In genomic region chr11:36566146-36566545, GRCm38 (mm10) we compare ENCODE assay signal across 12 mouse cellular contexts.
DNase-seq lines count a peak whose midpoint lies in the region; ATAC-seq lines count a peak whose summit lies in the region.
"Had no signal": no experiment of that assay in that cellular context is flagged by ENCODE, and none has a peak within 500 bp of the region (broad histone marks: within the 10 kb centered on the region; RNA-seq: fewer than 3 reads in every experiment).

No protein-coding gene starts in this region.

- no peak overlapping the region for H3K9ac ChIP-seq in heart, embryonic 11.5 days (ENCODE audit: low read depth, low read length)
- H3K9ac ChIP-seq: neural tube, embryonic 13.5 days had no signal

- 0 out of 2 replicates have a peak, but pooled peaks cover 2% of the 10 kb centered on the region for H3K4me1 ChIP-seq in heart, embryonic 11.5 days (ENCODE audit: control insufficient read depth, insufficient read depth, low read length)

- no peak for DNase-seq in frontal cortex, postnatal 14 days (ENCODE audit: low spot score in 2 of 2)
- DNase-seq in brain, adult 2 months (ENCODE audit: low read depth, low spot score) = peak; percentile 97
- peak; percentile 72 to 83 for DNase-seq in cerebellum, postnatal 14 days
- peak; percentile 73 to 80 for DNase-seq in layer of hippocampus, postnatal 36 days
- no peak for DNase-seq in ovary, postnatal 10 days (ENCODE audit: low spot score)
- DNase-seq: heart, adult 2 months; lung, adult 2 months had no signal

- H3K27me3 ChIP-seq in heart, embryonic 11.5 days (ENCODE audit: control insufficient read depth, insufficient read depth, low read length) = no peaks in the 10 kb centered on the region
- H3K27me3 ChIP-seq: neural tube, embryonic 13.5 days had no signal

- peak; percentile 98 for ATAC-seq in frontal cortex, adult (ENCODE audit: low TSS enrichment)
- no peak for ATAC-seq in heart, embryonic 11.5 days (replicated peaks; ENCODE audit: insufficient number of reproducible peaks, low FRiP score, low TSS enrichment)
- ATAC-seq in inflammation-experienced regulatory T-cells, adult 6 months = no peak

- H3K4me2 ChIP-seq in heart, embryonic 11.5 days = no peak overlapping the region
- H3K4me2 ChIP-seq: neural tube, embryonic 13.5 days had no signal

- WGBS in heart, embryonic 11.5 days (ENCODE audit: insufficient replicate concordance) = 83% methylated on average over 2 of the region's 2 CpGs

- no peak overlapping the region for H3K27ac ChIP-seq in heart, embryonic 11.5 days (ENCODE audit: low read depth, low read length)
- H3K27ac ChIP-seq: heart, adult 2 months; neural tube, embryonic 13.5 days had no signal

- H3K4me3 ChIP-seq in heart, embryonic 11.5 days (ENCODE audit: low read depth, low read length) = no peak overlapping the region
- H3K4me3 ChIP-seq: erythroblast, embryonic 14.5 days; heart, adult 2 months; neural tube, embryonic 13.5 days had no signal

- H3K9me3 ChIP-seq in heart, embryonic 11.5 days (replicated peaks; ENCODE audit: control insufficient read depth, low read length) = no peaks in the 10 kb centered on the region
- H3K9me3 ChIP-seq: neural tube, embryonic 13.5 days had no signal

- no peaks in the 10 kb centered on the region for H3K36me3 ChIP-seq in heart, embryonic 11.5 days (ENCODE audit: control insufficient read depth, insufficient read depth, low read length)
- H3K36me3 ChIP-seq: neural tube, embryonic 13.5 days had no signal

Comparison
In these comparisons a context has a peak if more than half of its experiments do, and no peak if none do; other contexts are left out.
1. DNase-seq: peak in brain, adult 2 months (single experiment), cerebellum, postnatal 14 days (2 of 2) and layer of hippocampus, postnatal 36 days (2 of 2); none in frontal cortex, postnatal 14 days (0 of 2) and ovary, postnatal 10 days (single experiment).